Mouse (Mus musculus) thymus, postnatal 25 days (tissue): Measurements from ENCODE around the gene Kifc3.

Experiments
- DNase-seq: peaks from one replicate; pipeline ENCODE4 v3.0.0; 2022

The Kifc3 gene

GRCm38 (mm10) chr8:95059812-95060533 is 142.6 kb downstream of the Kifc3 start:
- DNase-seq = no peak

DNA sequence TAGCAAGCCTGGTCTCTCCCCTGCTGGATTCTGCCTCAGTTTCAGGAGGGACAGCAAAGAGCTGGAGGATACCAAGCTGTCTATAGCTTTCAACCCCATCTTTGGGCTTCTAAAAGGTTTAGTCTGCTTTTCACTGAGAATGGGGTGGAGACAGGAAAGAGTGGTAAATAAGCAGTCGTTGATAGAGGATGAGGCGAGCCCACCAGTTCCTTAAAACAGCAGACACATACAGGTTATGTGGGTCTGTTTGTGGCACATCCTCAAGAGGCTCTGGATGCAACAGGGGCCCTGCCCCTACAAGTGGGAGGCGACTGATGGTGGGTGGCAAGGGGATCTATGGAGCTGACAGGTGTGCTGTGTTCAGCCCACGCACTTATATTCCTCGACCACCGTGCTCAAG is 144.0 kb downstream of the Kifc3 start:
- peak; percentile 17 for DNase-seq

DNA sequence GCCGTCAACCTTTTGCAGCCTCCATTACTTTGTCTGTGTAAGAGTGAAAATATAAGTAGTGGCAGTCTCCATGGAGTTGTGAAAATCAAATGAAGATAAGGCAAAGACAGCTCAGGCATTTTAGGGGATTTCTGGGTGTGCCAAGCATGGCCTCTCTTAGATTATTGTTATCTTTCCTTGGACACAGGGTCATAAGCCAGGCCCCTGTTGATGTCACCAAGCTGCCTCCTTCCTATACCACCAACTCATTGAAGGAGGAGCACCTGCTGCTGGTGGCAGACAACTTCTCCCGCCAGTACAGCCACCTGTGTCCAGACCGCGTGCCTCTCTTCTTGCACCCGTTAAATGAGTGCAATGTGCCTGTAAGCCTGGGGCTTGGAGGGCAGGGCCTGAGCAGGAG is 146.2 kb downstream of the Kifc3 start:
- peak; percentile 18 for DNase-seq

DNA sequence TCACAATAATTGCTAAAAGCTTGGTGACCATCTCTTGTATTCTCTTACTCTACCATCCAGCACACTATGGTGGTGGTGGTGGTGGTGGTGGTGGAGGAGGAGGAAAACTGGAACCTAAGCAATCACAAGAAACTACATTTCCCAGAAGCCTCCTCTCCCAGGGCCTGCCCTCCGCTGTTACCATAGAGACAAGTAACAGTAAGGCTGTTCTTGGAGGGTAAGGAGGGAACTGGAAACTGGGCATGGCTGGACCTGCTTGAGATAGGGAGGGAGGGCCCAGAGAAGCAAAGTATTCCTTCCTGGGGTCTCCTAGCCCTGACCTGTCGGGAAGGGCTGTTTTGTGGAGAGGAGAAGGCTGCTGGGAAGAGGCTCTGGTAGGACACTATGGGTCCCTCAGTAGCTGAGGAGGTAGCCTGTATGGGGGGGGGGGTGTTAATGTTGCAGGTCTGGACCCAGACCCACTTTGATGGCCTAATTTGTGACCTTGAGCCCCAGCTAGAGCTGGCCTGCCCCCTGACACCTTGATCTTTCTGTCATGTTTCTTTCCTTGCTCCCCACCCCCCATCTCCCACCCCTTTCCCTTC is 147.6 kb downstream of the Kifc3 start, which contains the start of gene Drc7:
Gene Drc7, plus strand, starts transcription at position 177 of the 584 bp plus-strand sequence.
- no peak for DNase-seq

DNA sequence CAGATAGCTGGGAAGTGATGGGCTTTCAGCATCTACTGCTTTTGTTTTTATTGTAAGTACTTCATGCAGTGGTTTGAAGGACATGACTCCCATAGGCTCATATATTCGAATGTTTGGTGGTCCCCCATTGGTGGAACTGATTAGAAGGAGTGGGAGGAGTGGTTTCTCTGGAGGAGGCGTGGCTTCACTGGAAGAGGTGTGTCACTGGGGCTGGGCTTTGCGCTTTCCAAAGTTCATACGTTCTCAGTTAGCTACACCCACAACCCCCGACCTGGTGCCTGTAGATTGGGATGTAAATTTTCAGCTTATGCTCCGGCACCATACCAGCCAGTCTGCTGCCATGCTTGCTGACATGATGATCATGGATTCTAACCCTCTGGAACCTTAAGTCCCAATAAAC is 148.2 kb downstream of the Kifc3 start:
- DNase-seq = no peak
